Mouse (Mus musculus): ENCODE results near the gene Agpat4. TPM values are rescaled to one million over a fixed set of nuclear protein-coding genes. Genes with fewer than 3 reads are reported as not detected.

Gene Agpat4
- total and polyA plus RNA-seq, 2 experiments from 2014 or later: 53.6 to 56.6 TPM

DNA sequence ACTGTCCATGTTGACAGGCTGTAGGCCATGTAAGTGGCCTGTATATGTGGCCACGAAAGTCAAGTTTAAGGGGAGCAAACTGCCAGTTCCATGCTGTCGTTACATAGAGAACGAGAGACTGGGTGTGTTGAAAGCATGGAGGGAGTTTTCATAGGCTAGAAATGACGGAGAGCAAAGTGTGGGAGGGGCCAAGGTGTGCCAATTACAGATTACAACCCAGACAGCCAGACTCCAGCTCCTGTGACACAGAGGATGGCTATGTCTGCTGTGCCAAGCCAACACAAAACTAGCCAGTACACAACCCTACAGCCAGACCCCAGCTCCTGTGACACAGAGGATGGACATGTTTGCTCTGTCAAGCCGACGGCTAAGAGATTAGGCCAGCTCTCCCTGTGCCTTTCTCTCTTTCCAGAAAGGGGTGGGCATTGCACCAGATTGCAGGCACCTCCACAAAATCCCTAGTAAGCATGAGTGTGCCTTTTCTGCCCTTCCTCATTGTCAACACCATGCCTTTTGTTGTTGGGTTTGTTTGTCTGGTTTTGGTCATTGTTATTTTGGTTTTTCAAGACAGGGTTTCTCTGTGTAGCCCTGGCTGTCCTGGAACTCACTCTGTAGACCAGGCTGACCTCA, 30.8 kb downstream of the Agpat4 start:
- Histone ChIP-seq H3K4me3 (ENCODE audit: low read length) (no peak overlapping the region), H3K36me3 (ENCODE audit: insufficient read depth, low read length) (peaks cover 10% of the 10 kb centered on the region; the same call in 1 of the 2 replicates), H3K4me2 (ENCODE audit: low read depth, low read length) (no peak overlapping the region), H3K9me3 (ENCODE audit: low read length) (no peaks in the 10 kb centered on the region), H3K4me1 (ENCODE audit: insufficient read depth, low read length) (no peaks in the 10 kb centered on the region), H3K9ac (replicated peaks; ENCODE audit: low read length) (no peak overlapping the region), H3K27me3 (ENCODE audit: insufficient read depth, low read length) (no peaks in the 10 kb centered on the region), H3K27ac (no peak overlapping the region)
- ATAC-seq: no peak
- DNase-seq (ENCODE audit: low spot score): no peak
- WGBS: 93% methylated on average over 6 of the region's 6 CpGs
- TF ChIP-seq CTCF (IDR thresholded peaks at IDR 0.05; ENCODE audit: low read depth): no peak

DNA sequence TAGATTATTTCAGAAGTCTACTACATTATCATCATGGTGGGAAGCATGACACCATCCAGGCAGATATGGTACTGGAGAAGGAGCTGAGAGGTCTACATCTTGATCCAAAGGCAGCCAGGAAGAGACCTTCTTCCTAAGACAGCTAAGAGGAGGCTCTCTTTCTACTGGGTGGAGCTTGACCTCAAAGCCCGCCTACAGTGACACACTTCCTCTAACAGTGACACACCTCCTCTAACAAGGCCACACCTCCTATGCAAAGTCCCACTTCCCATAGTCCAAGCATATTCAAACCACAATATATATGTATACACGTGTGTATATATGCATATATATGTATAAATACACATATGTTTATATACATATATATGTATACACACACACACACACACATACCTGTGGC, 32.5 kb downstream of the Agpat4 start:
- Histone ChIP-seq H3K36me3 (ENCODE audit: insufficient read depth, low read length) (peaks cover 10% of the 10 kb centered on the region; the same call in 1 of the 2 replicates), H3K27ac (no peak overlapping the region), H3K4me2 (ENCODE audit: low read depth, low read length) (no peak overlapping the region), H3K27me3 (ENCODE audit: insufficient read depth, low read length) (no peaks in the 10 kb centered on the region), H3K9me3 (ENCODE audit: low read length) (no peaks in the 10 kb centered on the region), H3K4me3 (ENCODE audit: low read length) (no peak overlapping the region), H3K4me1 (ENCODE audit: insufficient read depth, low read length) (no peaks in the 10 kb centered on the region), H3K9ac (replicated peaks; ENCODE audit: low read length) (no peak overlapping the region)
- no peak for ATAC-seq
- DNase-seq (ENCODE audit: low spot score): no peak
- TF ChIP-seq CTCF (IDR thresholded peaks at IDR 0.05; ENCODE audit: low read depth): no peak
- 96% methylated on average over 2 of the region's 2 CpGs for WGBS

DNA sequence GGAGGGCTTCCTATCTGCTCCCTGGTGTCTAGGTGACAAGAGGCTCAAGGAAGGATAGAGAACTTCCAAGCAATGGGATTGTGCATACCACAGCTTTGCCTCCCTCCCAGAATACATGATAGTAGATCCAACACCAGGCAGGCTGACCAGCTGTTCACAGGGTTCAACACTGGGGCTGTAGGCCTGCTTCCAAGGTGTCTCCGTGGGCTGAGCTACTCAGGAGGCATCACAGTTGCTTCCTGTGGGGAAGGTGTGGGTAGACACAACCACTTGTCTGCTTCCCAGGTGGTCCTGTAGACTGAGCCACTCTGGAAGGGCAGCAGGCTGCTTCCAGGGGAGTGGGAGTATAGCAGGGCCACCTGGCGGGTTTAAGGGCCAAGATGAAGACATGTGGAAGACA, 35.8 kb downstream of the Agpat4 start:
- WGBS: 67% methylated on average over 2 of the region's 2 CpGs
- Histone ChIP-seq H3K27ac (no peak overlapping the region), H3K9ac (replicated peaks; ENCODE audit: low read length) (no peak overlapping the region), H3K36me3 (ENCODE audit: insufficient read depth, low read length) (peaks cover 10% of the 10 kb centered on the region; the same call in 1 of the 2 replicates), H3K27me3 (ENCODE audit: insufficient read depth, low read length) (no peaks in the 10 kb centered on the region), H3K4me3 (ENCODE audit: low read length) (no peak overlapping the region), H3K4me2 (ENCODE audit: low read depth, low read length) (no peak overlapping the region), H3K9me3 (ENCODE audit: low read length) (no peaks in the 10 kb centered on the region), H3K4me1 (ENCODE audit: insufficient read depth, low read length) (no peaks in the 10 kb centered on the region)
- DNase-seq (ENCODE audit: low spot score) (no peak), ATAC-seq (no peak)
- TF ChIP-seq CTCF (IDR thresholded peaks at IDR 0.05; ENCODE audit: low read depth): no peak

- ATAC-seq: no peak
- WGBS: 83% methylated on average over 6 of the region's 6 CpGs
- TF ChIP-seq CTCF (IDR thresholded peaks at IDR 0.05; ENCODE audit: low read depth): no peak
These were observed 36.7 kb downstream of the Agpat4 start for GRCm38 (mm10) chr17:12155236-12155635.

DNA sequence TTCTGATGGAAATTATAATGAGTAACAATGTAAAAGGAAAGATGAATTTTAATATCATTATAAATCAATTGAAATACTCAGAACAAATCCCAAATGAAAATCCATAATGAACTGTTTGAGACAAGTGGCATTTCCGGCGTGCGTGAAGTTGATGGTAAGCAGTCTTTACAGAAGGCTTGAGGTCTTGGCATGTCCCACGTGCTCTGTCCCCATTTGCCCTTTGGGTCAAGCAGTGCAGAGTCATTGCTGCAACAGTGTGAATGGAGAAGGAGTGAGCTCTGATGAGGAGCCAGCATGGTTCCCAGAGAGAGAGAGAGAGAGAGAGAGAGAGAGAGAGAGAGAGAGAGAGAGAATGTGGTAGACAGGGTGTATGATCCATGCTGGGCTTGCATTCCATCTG, 37.4 kb downstream of the Agpat4 start:
- H3K9ac ChIP-seq (replicated peaks; ENCODE audit: low read length): no peak overlapping the region
- H3K27ac ChIP-seq: no peak overlapping the region
- DNase-seq (ENCODE audit: low spot score) (no peak), ATAC-seq (no peak)
- TF ChIP-seq CTCF (IDR thresholded peaks at IDR 0.05; ENCODE audit: low read depth): no peak
- H3K36me3 ChIP-seq (ENCODE audit: insufficient read depth, low read length): peaks cover 10% of the 10 kb centered on the region; the same call in 1 of the 2 replicates
- no peaks in the 10 kb centered on the region for H3K4me1 ChIP-seq (ENCODE audit: insufficient read depth, low read length)
- no peaks in the 10 kb centered on the region for H3K9me3 ChIP-seq (ENCODE audit: low read length)
- H3K27me3 ChIP-seq (ENCODE audit: insufficient read depth, low read length): no peaks in the 10 kb centered on the region
- H3K4me3 ChIP-seq (ENCODE audit: low read length): no peak overlapping the region
- 66% methylated on average over 4 of the region's 4 CpGs for WGBS
- no peak overlapping the region for H3K4me2 ChIP-seq (ENCODE audit: low read depth, low read length)

More at GRCm38 (mm10) chr17:12155236-12155635, 36.7 kb downstream of the Agpat4 start:
- Histone ChIP-seq H3K4me2 (ENCODE audit: low read depth, low read length) (no peak overlapping the region), H3K9ac (replicated peaks; ENCODE audit: low read length) (no peak overlapping the region), H3K36me3 (ENCODE audit: insufficient read depth, low read length) (peaks cover 10% of the 10 kb centered on the region; the same call in 1 of the 2 replicates), H3K9me3 (ENCODE audit: low read length) (no peaks in the 10 kb centered on the region), H3K4me1 (ENCODE audit: insufficient read depth, low read length) (no peaks in the 10 kb centered on the region), H3K27ac (no peak overlapping the region), H3K4me3 (ENCODE audit: low read length) (no peak overlapping the region), H3K27me3 (ENCODE audit: insufficient read depth, low read length) (no peaks in the 10 kb centered on the region)
- DNase-seq (ENCODE audit: low spot score): no peak

- Histone ChIP-seq H3K4me1 (ENCODE audit: insufficient read depth, low read length) (no peaks in the 10 kb centered on the region), H3K27me3 (ENCODE audit: insufficient read depth, low read length) (no peaks in the 10 kb centered on the region), H3K9me3 (ENCODE audit: low read length) (no peaks in the 10 kb centered on the region), H3K27ac (no peak overlapping the region), H3K4me2 (ENCODE audit: low read depth, low read length) (no peak overlapping the region), H3K4me3 (ENCODE audit: low read length) (no peak overlapping the region), H3K36me3 (ENCODE audit: insufficient read depth, low read length) (peaks cover 7% of the 10 kb centered on the region; the same call in 1 of the 2 replicates), H3K9ac (replicated peaks; ENCODE audit: low read length) (no peak overlapping the region)
- DNase-seq (ENCODE audit: low spot score) (no peak), ATAC-seq (no peak)
- no peak for TF ChIP-seq CTCF (IDR thresholded peaks at IDR 0.05; ENCODE audit: low read depth)
- WGBS: 66% methylated on average over 3 of the region's 3 CpGs
These were observed 38.2 kb downstream of the Agpat4 start for GRCm38 (mm10) chr17:12156661-12157060.

DNA sequence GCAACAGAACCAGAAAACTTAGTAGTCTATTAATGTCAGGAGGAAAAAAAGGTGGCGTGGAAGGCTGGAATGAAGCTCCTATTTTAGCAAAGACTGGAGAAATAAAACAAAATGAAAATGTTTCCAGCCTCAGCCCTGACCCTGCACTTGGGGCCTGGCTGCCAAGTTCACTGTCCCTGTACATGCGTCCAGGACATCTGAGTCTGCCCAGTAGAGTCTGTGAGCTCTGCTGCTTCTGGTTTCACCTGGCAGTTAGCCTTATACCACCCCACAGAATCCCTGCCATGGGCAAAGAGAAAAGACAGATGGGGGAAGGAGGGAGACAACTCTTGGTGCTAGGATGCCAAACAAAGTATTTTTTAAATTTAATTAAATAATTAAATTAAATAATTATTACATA, 38.7 kb downstream of the Agpat4 start:
- Histone ChIP-seq H3K9ac (replicated peaks; ENCODE audit: low read length) (no peak overlapping the region), H3K27ac (no peak overlapping the region), H3K9me3 (ENCODE audit: low read length) (no peaks in the 10 kb centered on the region), H3K36me3 (ENCODE audit: insufficient read depth, low read length) (peaks cover 3% of the 10 kb centered on the region; the same call in 1 of the 2 replicates), H3K4me3 (ENCODE audit: low read length) (no peak overlapping the region), H3K4me2 (ENCODE audit: low read depth, low read length) (no peak overlapping the region), H3K27me3 (ENCODE audit: insufficient read depth, low read length) (no peaks in the 10 kb centered on the region), H3K4me1 (ENCODE audit: insufficient read depth, low read length) (no peaks in the 10 kb centered on the region)
- ATAC-seq (no peak), DNase-seq (ENCODE audit: low spot score) (no peak)
- 84% methylated on average over 2 of the region's 2 CpGs for WGBS
- no peak for TF ChIP-seq CTCF (IDR thresholded peaks at IDR 0.05; ENCODE audit: low read depth)

All from hindbrain, postnatal 0 days (tissue).